Comparison of ENCODE assay signal across 1 mouse cellular context in genomic region chr2:9926194-9926904, GRCm38 (mm10).
TF ChIP-seq lines count a peak whose summit lies in the region.

No protein-coding gene starts in this region.

TF ChIP-seq in CH12.LX, 34 proteins besides CTCF, POLR2A, EP300 and RAD21 (continued from another document):
- no peak for TF ChIP-seq ZMIZ1 (IDR thresholded peaks at IDR 0.05; ENCODE audit: low read depth, low read length)
- peak; percentile 42; the same call in 1 of the 2 replicates for TF ChIP-seq IRF4 (IDR thresholded peaks at IDR 0.05; ENCODE audit: low read depth, low read length)
- peak; percentile 25; the same call in 1 of the 2 replicates for TF ChIP-seq NELFE (IDR thresholded peaks at IDR 0.05; ENCODE audit: low read depth, low read length)
- 0 out of 2 replicates have a peak, but pooled peaks have one; percentile 7 for TF ChIP-seq JUND (conservative IDR thresholded peaks at IDR 0.05; ENCODE audit: low read depth, low read length)
- TF ChIP-seq USF1 (IDR thresholded peaks at IDR 0.05; ENCODE audit: low read depth, low read length), result peak; percentile 69
- no peak for TF ChIP-seq SIN3A (IDR thresholded peaks at IDR 0.05; ENCODE audit: low read length)
- no peak for TF ChIP-seq GABPA (IDR thresholded peaks at IDR 0.05; ENCODE audit: insufficient replicate concordance, low read depth, low read length)
- no peak for TF ChIP-seq TCF12 (IDR thresholded peaks at IDR 0.05; ENCODE audit: low read depth, low read length)
- TF ChIP-seq MEF2A (IDR thresholded peaks at IDR 0.05; ENCODE audit: borderline replicate concordance, low read depth, low read length), result peak; percentile 84; the same call in 1 of the 2 replicates
- TF ChIP-seq MXI1 (IDR thresholded peaks at IDR 0.05; ENCODE audit: low read depth, low read length), result peak; percentile 50; the same call in 1 of the 2 replicates
- no peak for TF ChIP-seq SMC3 (IDR thresholded peaks at IDR 0.05; ENCODE audit: low read depth, low read length)
- TF ChIP-seq MAFK (IDR thresholded peaks at IDR 0.05; ENCODE audit: insufficient replicate concordance, low read length), result peak; percentile 64; the same call in 1 of the 2 replicates
- TF ChIP-seq RCOR1 (conservative IDR thresholded peaks at IDR 0.05; ENCODE audit: low read depth, low read length), result no peak
- TF ChIP-seq E2F4 (IDR thresholded peaks at IDR 0.05; ENCODE audit: insufficient replicate concordance, low read depth, low read length), result no peak
- TF ChIP-seq CHD2 (IDR thresholded peaks at IDR 0.05; ENCODE audit: low read length), result no peak
- no peak for TF ChIP-seq ZKSCAN1 (IDR thresholded peaks at IDR 0.05; ENCODE audit: borderline replicate concordance, low read depth, low read length)
- no peak for TF ChIP-seq POLR2AphosphoS2 (IDR thresholded peaks at IDR 0.05; ENCODE audit: low read depth, low read length)
- no peak for TF ChIP-seq MYC (IDR thresholded peaks at IDR 0.05; ENCODE audit: low read depth, low read length)
- TF ChIP-seq ZNF384 (IDR thresholded peaks at IDR 0.05; ENCODE audit: low read depth, low read length), result no peak
- no peak for TF ChIP-seq KAT2A (IDR thresholded peaks at IDR 0.05; ENCODE audit: insufficient replicate concordance, low read length)
- TF ChIP-seq MAX (IDR thresholded peaks at IDR 0.05; ENCODE audit: low read length), result peak; percentile 61; the same call in 1 of the 2 replicates
- no peak for TF ChIP-seq UBTF (IDR thresholded peaks at IDR 0.05; ENCODE audit: low read depth, low read length)
- TF ChIP-seq JUN (IDR thresholded peaks at IDR 0.05; ENCODE audit: insufficient read depth, low read depth, low read length), result peak; percentile 58; the same call in 1 of the 2 replicates
- no peak for TF ChIP-seq PAX5 (IDR thresholded peaks at IDR 0.05; ENCODE audit: low read length)
- TF ChIP-seq MAZ (IDR thresholded peaks at IDR 0.05; ENCODE audit: low read depth, low read length), result 0 out of 2 replicates have a peak, but pooled peaks have one; percentile 19
- TF ChIP-seq HCFC1 (IDR thresholded peaks at IDR 0.05; ENCODE audit: low read depth, low read length), result peak; percentile 16
- no peak for TF ChIP-seq TBP (conservative IDR thresholded peaks at IDR 0.05; ENCODE audit: low read depth, low read length)
- no peak for TF ChIP-seq ETS1 (conservative IDR thresholded peaks at IDR 0.05; ENCODE audit: low read depth, low read length)
- TF ChIP-seq USF2 (conservative IDR thresholded peaks at IDR 0.05; ENCODE audit: low read depth, low read length), result peak; percentile 64
- peak; percentile 62 for TF ChIP-seq BHLHE40 (IDR thresholded peaks at IDR 0.05; ENCODE audit: low read depth, low read length)
- no peak for TF ChIP-seq ZC3H11A (IDR thresholded peaks at IDR 0.05; ENCODE audit: low read depth, low read length)
- TF ChIP-seq ELF1 (IDR thresholded peaks at IDR 0.05; ENCODE audit: low read depth, low read length), result peak; percentile 57
